Comparison of ENCODE assay signal across 8 mouse cellular contexts in genomic region chr7:142285130-142285835, GRCm38 (mm10). TPM values are rescaled to one million over a fixed set of nuclear protein-coding genes. Genes with fewer than 3 reads are reported as not detected.
DNase-seq lines count a peak whose midpoint lies in the region; ATAC-seq and TF ChIP-seq lines count a peak whose summit lies in the region.

No protein-coding gene starts in this region.

- 22% methylated on average over 23 of the region's 23 CpGs for whole genome bisulfite sequencing in forebrain, postnatal 0 days
- WGBS in midbrain, embryonic 11.5 days: 25% methylated on average over 23 of the region's 23 CpGs

- peak overlapping the region; percentile 4; the same call in 1 of the 2 replicates for H3K27ac ChIP-seq in forebrain, postnatal 0 days (ENCODE audit: low read depth, low read length)
- H3K27ac ChIP-seq in midbrain, embryonic 11.5 days (ENCODE audit: low read depth, low read length): no peak overlapping the region

- intact Hi-C loops in left cerebral cortex, postnatal 4 days (cut with DNase I): no loop called here

- no peaks in the 10 kb centered on the region for H3K36me3 ChIP-seq in forebrain, postnatal 0 days (ENCODE audit: insufficient read depth)
- H3K36me3 ChIP-seq in midbrain, embryonic 11.5 days (ENCODE audit: control insufficient read depth, insufficient read depth, low read length): no peaks in the 10 kb centered on the region

- peak overlapping the region; percentile 82 for H3K4me2 ChIP-seq in forebrain, postnatal 0 days (ENCODE audit: low read depth)
- H3K4me2 ChIP-seq in midbrain, embryonic 11.5 days: peak overlapping the region; percentile 76

- ATAC-seq in forebrain, postnatal 0 days: peak; percentile 71
- ATAC-seq in midbrain, embryonic 11.5 days (ENCODE audit: low FRiP score): peak; percentile 81

- 0 out of 2 replicates have a peak, but pooled peaks cover 3% of the 10 kb centered on the region for H3K4me1 ChIP-seq in forebrain, postnatal 0 days (ENCODE audit: insufficient read depth)
- H3K4me1 ChIP-seq in midbrain, embryonic 11.5 days (ENCODE audit: control insufficient read depth, insufficient read depth, low read length): no peaks in the 10 kb centered on the region

- TF ChIP-seq CTCF in forebrain, postnatal 0 days (IDR thresholded peaks at IDR 0.05; ENCODE audit: low read depth): peak; percentile 54

- H3K27me3 ChIP-seq in forebrain, postnatal 0 days (ENCODE audit: insufficient read depth, low read length): no peaks in the 10 kb centered on the region
- H3K27me3 ChIP-seq in midbrain, embryonic 11.5 days (ENCODE audit: control insufficient read depth, insufficient read depth, low read length): no peaks in the 10 kb centered on the region; the same call in 1 of the 2 replicates

- peak overlapping the region; percentile 59 for H3K4me3 ChIP-seq in forebrain, postnatal 0 days (ENCODE audit: low read depth, low read length)
- peak overlapping the region; percentile 40 for H3K4me3 ChIP-seq in midbrain, embryonic 11.5 days (ENCODE audit: low read depth, low read length)

- peak; percentile 2 for DNase-seq in ZHBTc4 (ENCODE audit: low read depth, low spot score)
- peak; percentile 34 for DNase-seq in cerebellum, adult 11 months
- DNase-seq in forebrain, postnatal 0 days: no peak
- peak; percentile 53 for DNase-seq in hindlimb bud, embryonic 11.5 days (ENCODE audit: extremely low spot score, low read depth, low spot score)
- peak; percentile 34 for DNase-seq in left cerebral cortex, postnatal 4 days
- no peak for DNase-seq in midbrain, embryonic 11.5 days (ENCODE audit: low spot score, missing footprints)
- DNase-seq in telencephalon, adult 2 months (ENCODE audit: low read depth, low spot score): peak; percentile 12
- DNase-seq in spleen, postnatal 10 days (ENCODE audit: low spot score in 2 of 2): no peak

- H3K9me3 ChIP-seq in forebrain, postnatal 0 days (ENCODE audit: low read length): no peaks in the 10 kb centered on the region
- H3K9me3 ChIP-seq in midbrain, embryonic 11.5 days (ENCODE audit: control insufficient read depth, low read length): no peaks in the 10 kb centered on the region

- H3K9ac ChIP-seq in forebrain, postnatal 0 days: peak overlapping the region; percentile 53; the same call in 1 of the 2 replicates
- H3K9ac ChIP-seq in midbrain, embryonic 11.5 days (ENCODE audit: low read length): peak overlapping the region; percentile 52

RNA-seq across cellular contexts. Expression of gene Gm4559, which starts 11.1 kb away (rescaled TPM):
- not detected in 2 replicates for total RNA-seq in forebrain, postnatal 0 days (2014; rRNA removed)
- polyA plus RNA-seq in forebrain, postnatal 0 days (2015; fragmentation: Nextera tagmentation; extraction: Ambion mirVana): not detected in 2 replicates
- total RNA-seq in left cerebral cortex, postnatal 4 days (2021): not detected
- not detected in 2 replicates for polyA plus RNA-seq in midbrain, embryonic 11.5 days (2014; fragmentation: Nextera tagmentation; extraction: Ambion mirVana)

RNA-seq across cellular contexts. Expression of gene Krtap5-1, which starts 11.6 kb away (rescaled TPM):
- not detected in 2 replicates for total RNA-seq in forebrain, postnatal 0 days (2014; rRNA removed)
- not detected in 2 replicates for polyA plus RNA-seq in forebrain, postnatal 0 days (2015; fragmentation: Nextera tagmentation; extraction: Ambion mirVana)
- total RNA-seq in left cerebral cortex, postnatal 4 days (2021): not detected
- not detected in 2 replicates for polyA plus RNA-seq in midbrain, embryonic 11.5 days (2014; fragmentation: Nextera tagmentation; extraction: Ambion mirVana)

RNA-seq across cellular contexts. Expression of gene Krtap5-4, which starts 18.1 kb away (rescaled TPM):
- not detected in 2 replicates for total RNA-seq in forebrain, postnatal 0 days (2014; rRNA removed)
- not detected in 2 replicates for polyA plus RNA-seq in forebrain, postnatal 0 days (2015; fragmentation: Nextera tagmentation; extraction: Ambion mirVana)
- not detected for total RNA-seq in left cerebral cortex, postnatal 4 days (2021)
- polyA plus RNA-seq in midbrain, embryonic 11.5 days (2014; fragmentation: Nextera tagmentation; extraction: Ambion mirVana): not detected in 2 replicates

RNA-seq across cellular contexts. Expression of gene Gm2431, which starts 27.1 kb away (rescaled TPM):
- not detected in 2 replicates for total RNA-seq in forebrain, postnatal 0 days (2014; rRNA removed)
- not detected in 2 replicates for polyA plus RNA-seq in forebrain, postnatal 0 days (2015; fragmentation: Nextera tagmentation; extraction: Ambion mirVana)
- total RNA-seq in left cerebral cortex, postnatal 4 days (2021): not detected
- not detected in 2 replicates for polyA plus RNA-seq in midbrain, embryonic 11.5 days (2014; fragmentation: Nextera tagmentation; extraction: Ambion mirVana)

RNA-seq across cellular contexts. Expression of gene Gm40460, which starts 44.4 kb away (rescaled TPM):
- total RNA-seq in forebrain, postnatal 0 days (2014; rRNA removed): not detected in 2 replicates
- polyA plus RNA-seq in forebrain, postnatal 0 days (2015; fragmentation: Nextera tagmentation; extraction: Ambion mirVana): not detected in 2 replicates
- not detected for total RNA-seq in left cerebral cortex, postnatal 4 days (2021)
- not detected in 2 replicates for polyA plus RNA-seq in midbrain, embryonic 11.5 days (2014; fragmentation: Nextera tagmentation; extraction: Ambion mirVana)

Comparison
In these comparisons a context has a peak if more than half of its experiments do, and no peak if none do; other contexts are left out.
1. DNase-seq: peak in ZHBTc4 (single experiment), cerebellum, adult 11 months (single experiment), hindlimb bud, embryonic 11.5 days (single experiment), left cerebral cortex, postnatal 4 days (single experiment) and telencephalon, adult 2 months (single experiment); none in forebrain, postnatal 0 days (single experiment), midbrain, embryonic 11.5 days (single experiment) and spleen, postnatal 10 days (0 of 2).